Mouse (Mus musculus): ENCODE results near the gene Taf5. TPM values are rescaled to one million over a fixed set of nuclear protein-coding genes. Genes with fewer than 3 reads are reported as not detected.
A peak's percentile ranks its signal among the peaks of the same experiment; 100 is the strongest.

Taf5 gene
- total and polyA plus RNA-seq, 2 experiments from 2014 or later = 3.0 to 8.6 TPM

GRCm38 (mm10) chr19:47040720-47041473 lies 26.6 kb upstream of the Taf5 start:
- TF ChIP-seq CTCF (IDR thresholded peaks at IDR 0.05) = no peak

GRCm38 (mm10) chr19:47043608-47044007 lies 23.9 kb upstream of the Taf5 start:
- no peak overlapping the region for H3K9ac ChIP-seq (replicated peaks; ENCODE audit: low read length, poor library complexity, severe bottlenecking)
- H3K27ac ChIP-seq (ENCODE audit: low read depth, low read length) = no peak overlapping the region
- peak; percentile 69 for TF ChIP-seq CTCF (IDR thresholded peaks at IDR 0.05)
- H3K27me3 ChIP-seq (ENCODE audit: insufficient read depth, low read length) = no peaks in the 10 kb centered on the region
- no peak overlapping the region for H3K4me2 ChIP-seq (ENCODE audit: low read depth, low read length, poor library complexity, severe bottlenecking)
- H3K4me3 ChIP-seq (ENCODE audit: low read depth, low read length) = no peak overlapping the region
- no peaks in the 10 kb centered on the region for H3K4me1 ChIP-seq (ENCODE audit: insufficient read depth, low read length)
- DNase-seq (ENCODE audit: low spot score) = peak; percentile 58
- 92% methylated on average over 3 of the region's 3 CpGs for WGBS
- no peak for ATAC-seq (ENCODE audit: low FRiP score)
- no peaks in the 10 kb centered on the region for H3K9me3 ChIP-seq (ENCODE audit: low read length)
- peaks cover 35% of the 10 kb centered on the region for H3K36me3 ChIP-seq (ENCODE audit: insufficient read depth, low read length)

More at GRCm38 (mm10) chr19:47040720-47041473, 26.6 kb upstream of the Taf5 start:
- Histone ChIP-seq H3K4me2 (ENCODE audit: low read depth, low read length, poor library complexity, severe bottlenecking) (no peak overlapping the region), H3K27ac (ENCODE audit: low read depth, low read length) (no peak overlapping the region), H3K27me3 (ENCODE audit: insufficient read depth, low read length) (no peaks in the 10 kb centered on the region), H3K4me1 (ENCODE audit: insufficient read depth, low read length) (no peaks in the 10 kb centered on the region), H3K36me3 (ENCODE audit: insufficient read depth, low read length) (peaks cover 29% of the 10 kb centered on the region), H3K9ac (replicated peaks; ENCODE audit: low read length, poor library complexity, severe bottlenecking) (no peak overlapping the region), H3K4me3 (ENCODE audit: low read depth, low read length) (no peak overlapping the region), H3K9me3 (ENCODE audit: low read length) (no peaks in the 10 kb centered on the region)
- 94% methylated on average over 3 of the region's 3 CpGs for WGBS
- ATAC-seq (ENCODE audit: low FRiP score) (no peak), DNase-seq (ENCODE audit: low spot score) (no peak)

GRCm38 (mm10) chr19:47046343-47046742 lies 21.2 kb upstream of the Taf5 start:
- peak; percentile 54 for TF ChIP-seq CTCF (IDR thresholded peaks at IDR 0.05)
- 96% methylated on average over 1 of the region's 1 CpGs for WGBS
- H3K27ac ChIP-seq (ENCODE audit: low read depth, low read length) = no peak overlapping the region
- H3K4me2 ChIP-seq (ENCODE audit: low read depth, low read length, poor library complexity, severe bottlenecking) = no peak overlapping the region
- no peaks in the 10 kb centered on the region for H3K9me3 ChIP-seq (ENCODE audit: low read length)
- peaks cover 4% of the 10 kb centered on the region; the same call in 1 of the 2 replicates for H3K4me1 ChIP-seq (ENCODE audit: insufficient read depth, low read length)
- no peaks in the 10 kb centered on the region for H3K27me3 ChIP-seq (ENCODE audit: insufficient read depth, low read length)
- no peak overlapping the region for H3K9ac ChIP-seq (replicated peaks; ENCODE audit: low read length, poor library complexity, severe bottlenecking)
- DNase-seq (ENCODE audit: low spot score) (no peak), ATAC-seq (ENCODE audit: low FRiP score) (no peak)
- peaks cover 19% of the 10 kb centered on the region for H3K36me3 ChIP-seq (ENCODE audit: insufficient read depth, low read length)
- no peak overlapping the region for H3K4me3 ChIP-seq (ENCODE audit: low read depth, low read length)

- H3K4me3 ChIP-seq (ENCODE audit: low read depth, low read length) = no peak overlapping the region
- no peak overlapping the region for H3K27ac ChIP-seq (ENCODE audit: low read depth, low read length)
- H3K9ac ChIP-seq (replicated peaks; ENCODE audit: low read length, poor library complexity, severe bottlenecking) = no peak overlapping the region
- no peak for DNase-seq (ENCODE audit: low spot score)
- no peaks in the 10 kb centered on the region for H3K9me3 ChIP-seq (ENCODE audit: low read length)
- H3K4me2 ChIP-seq (ENCODE audit: low read depth, low read length, poor library complexity, severe bottlenecking) = no peak overlapping the region
- H3K27me3 ChIP-seq (ENCODE audit: insufficient read depth, low read length) = no peaks in the 10 kb centered on the region
- 89% methylated on average over 13 of the region's 13 CpGs for WGBS
- H3K36me3 ChIP-seq (ENCODE audit: insufficient read depth, low read length) = peaks cover 19% of the 10 kb centered on the region
- TF ChIP-seq CTCF (IDR thresholded peaks at IDR 0.05) = no peak
- ATAC-seq (ENCODE audit: low FRiP score) = no peak
- peaks cover 4% of the 10 kb centered on the region; the same call in 1 of the 2 replicates for H3K4me1 ChIP-seq (ENCODE audit: insufficient read depth, low read length)
Observed at GRCm38 (mm10) chr19:47047236-47047833, 20.2 kb upstream of the Taf5 start.

- Histone ChIP-seq H3K4me3 (ENCODE audit: low read depth, low read length) (no peak overlapping the region), H3K9ac (replicated peaks; ENCODE audit: low read length, poor library complexity, severe bottlenecking) (no peak overlapping the region)
Observed at GRCm38 (mm10) chr19:47049061-47049460, 18.5 kb upstream of the Taf5 start.

GRCm38 (mm10) chr19:47049840-47050239 lies 17.7 kb upstream of the Taf5 start:
- Histone ChIP-seq H3K4me3 (ENCODE audit: low read depth, low read length) (peak overlapping the region; percentile 97), H3K27me3 (ENCODE audit: insufficient read depth, low read length) (no peaks in the 10 kb centered on the region; the same call in 1 of the 2 replicates), H3K9ac (replicated peaks; ENCODE audit: low read length, poor library complexity, severe bottlenecking) (peak overlapping the region; percentile 90), H3K36me3 (ENCODE audit: insufficient read depth, low read length) (peaks cover 16% of the 10 kb centered on the region), H3K27ac (ENCODE audit: low read depth, low read length) (no peak overlapping the region), H3K4me2 (ENCODE audit: low read depth, low read length, poor library complexity, severe bottlenecking) (peak overlapping the region; percentile 77), H3K9me3 (ENCODE audit: low read length) (no peaks in the 10 kb centered on the region), H3K4me1 (ENCODE audit: insufficient read depth, low read length) (peaks cover 4% of the 10 kb centered on the region; the same call in 1 of the 2 replicates)
- ATAC-seq (ENCODE audit: low FRiP score) (no peak), DNase-seq (ENCODE audit: low spot score) (no peak)
- TF ChIP-seq CTCF (IDR thresholded peaks at IDR 0.05) = no peak
- WGBS = 7% methylated on average over 7 of the region's 7 CpGs

More at GRCm38 (mm10) chr19:47049061-47049460, 18.5 kb upstream of the Taf5 start:
- ATAC-seq (ENCODE audit: low FRiP score) (no peak), DNase-seq (ENCODE audit: low spot score) (no peak)
- H3K4me2 ChIP-seq (ENCODE audit: low read depth, low read length, poor library complexity, severe bottlenecking) = peak overlapping the region; percentile 77; the same call in 1 of the 2 replicates
- 65% methylated on average over 4 of the region's 4 CpGs for WGBS
- TF ChIP-seq CTCF (IDR thresholded peaks at IDR 0.05) = no peak
- H3K4me1 ChIP-seq (ENCODE audit: insufficient read depth, low read length) = peaks cover 4% of the 10 kb centered on the region; the same call in 1 of the 2 replicates
- H3K9me3 ChIP-seq (ENCODE audit: low read length) = no peaks in the 10 kb centered on the region
- H3K36me3 ChIP-seq (ENCODE audit: insufficient read depth, low read length) = peaks cover 16% of the 10 kb centered on the region
- H3K27me3 ChIP-seq (ENCODE audit: insufficient read depth, low read length) = no peaks in the 10 kb centered on the region; the same call in 1 of the 2 replicates
- no peak overlapping the region for H3K27ac ChIP-seq (ENCODE audit: low read depth, low read length)
